In genomic region chr4:136911211-136911646, GRCm38 (mm10) we compare ENCODE assay signal across 14 mouse cellular contexts. TPM values are rescaled to one million over a fixed set of nuclear protein-coding genes. Genes with fewer than 3 reads are reported as not detected.
DNase-seq lines count a peak whose midpoint lies in the region; ATAC-seq and TF ChIP-seq lines count a peak whose summit lies in the region.
"Had no signal": no experiment of that assay in that cellular context is flagged by ENCODE, and none has a peak within 500 bp of the region (broad histone marks: within the 10 kb centered on the region; RNA-seq: fewer than 3 reads in every experiment).

No protein-coding gene starts in this region.

- no peak for TF ChIP-seq CTCF in brain, embryonic 14.5 days (IDR thresholded peaks at IDR 0.05; ENCODE audit: borderline replicate concordance, extremely low read depth, insufficient read depth, insufficient read length)
- no peak for TF ChIP-seq CTCF in midbrain, postnatal 0 days (IDR thresholded peaks at IDR 0.05)
- TF ChIP-seq CTCF in heart, adult 2 months (IDR thresholded peaks at IDR 0.05), result no peak

- H3K4me1 ChIP-seq in forebrain, embryonic 11.5 days (replicated peaks; ENCODE audit: control insufficient read depth, insufficient read depth, low read length), result peaks cover 10% of the 10 kb centered on the region
- H3K4me1 ChIP-seq in hindbrain, embryonic 15.5 days (replicated peaks), result peaks cover 28% of the 10 kb centered on the region
- H3K4me1 ChIP-seq in midbrain, postnatal 0 days (ENCODE audit: insufficient read depth, low read length), result peaks cover 4% of the 10 kb centered on the region; the same call in 1 of the 2 replicates
- H3K4me1 ChIP-seq in heart, adult 2 months (ENCODE audit: control insufficient read depth, insufficient read depth, low read length), result no peaks in the 10 kb centered on the region

- intact Hi-C loops in heart, adult 2 months (cut with DNase I), result no loop called here

- H3K79me2 ChIP-seq in heart, adult 2 months (replicated peaks; ENCODE audit: control insufficient read depth, insufficient read depth, low read length), result no peaks in the 10 kb centered on the region

- no peaks in the 10 kb centered on the region for H3K36me3 ChIP-seq in forebrain, embryonic 11.5 days (ENCODE audit: control insufficient read depth, insufficient read depth, low read length)
- no peaks in the 10 kb centered on the region for H3K36me3 ChIP-seq in hindbrain, embryonic 15.5 days
- H3K36me3 ChIP-seq in midbrain, postnatal 0 days (ENCODE audit: insufficient read depth, low read length), result no peaks in the 10 kb centered on the region
- no peaks in the 10 kb centered on the region for H3K36me3 ChIP-seq in heart, adult 2 months (ENCODE audit: control insufficient read depth, insufficient read depth, low read length)
- H3K36me3 ChIP-seq: kidney, embryonic 15.5 days; limb, embryonic 13.5 days had no signal

- H3K4me3 ChIP-seq in forebrain, embryonic 11.5 days (ENCODE audit: low read depth, low read length), result no peak overlapping the region
- no peak overlapping the region for H3K4me3 ChIP-seq in hindbrain, embryonic 15.5 days
- H3K4me3 ChIP-seq in midbrain, postnatal 0 days (ENCODE audit: low read depth, low read length), result no peak overlapping the region
- no peak overlapping the region for H3K4me3 ChIP-seq in heart, adult 2 months
- H3K4me3 ChIP-seq: kidney, embryonic 15.5 days; limb, embryonic 13.5 days had no signal

- WGBS in forebrain, embryonic 11.5 days, result under 1% methylated on average over 17 of the region's 17 CpGs
- 1% methylated on average over 17 of the region's 17 CpGs for WGBS in hindbrain, embryonic 15.5 days
- WGBS in midbrain, postnatal 0 days, result 3% methylated on average over 17 of the region's 17 CpGs
- WGBS in heart, adult 2 months, result 16% methylated on average over 17 of the region's 17 CpGs

- TF ChIP-seq EP300 in heart, adult 2 months (IDR thresholded peaks at IDR 0.05; ENCODE audit: insufficient read depth, low read depth, low read length), result no peak

- H3K27me3 ChIP-seq in forebrain, embryonic 11.5 days (ENCODE audit: control insufficient read depth, insufficient read depth, low read length), result peaks cover 9% of the 10 kb centered on the region
- H3K27me3 ChIP-seq in hindbrain, embryonic 15.5 days, result peaks cover 9% of the 10 kb centered on the region; the same call in 1 of the 2 replicates
- no peaks in the 10 kb centered on the region for H3K27me3 ChIP-seq in midbrain, postnatal 0 days (ENCODE audit: insufficient read depth, low read length)
- H3K27me3 ChIP-seq in heart, adult 2 months (ENCODE audit: control insufficient read depth, insufficient read depth, low read length), result peaks cover 3% of the 10 kb centered on the region; the same call in 1 of the 2 replicates

- H3K4me2 ChIP-seq in forebrain, embryonic 11.5 days (ENCODE audit: low read depth, low read length, severe bottlenecking), result peak overlapping the region; percentile 34; the same call in 1 of the 2 replicates
- H3K4me2 ChIP-seq in hindbrain, embryonic 15.5 days, result peak overlapping the region; percentile 34
- peak overlapping the region; percentile 18; the same call in 1 of the 2 replicates for H3K4me2 ChIP-seq in midbrain, postnatal 0 days (ENCODE audit: low read depth, low read length, poor library complexity, severe bottlenecking)
- H3K4me2 ChIP-seq: kidney, embryonic 15.5 days; limb, embryonic 13.5 days had no signal

- H3K9ac ChIP-seq in forebrain, embryonic 11.5 days (ENCODE audit: low read length), result no peak overlapping the region
- H3K9ac ChIP-seq in hindbrain, embryonic 15.5 days, result no peak overlapping the region
- H3K9ac ChIP-seq in midbrain, postnatal 0 days (replicated peaks; ENCODE audit: low read length, poor library complexity, severe bottlenecking), result no peak overlapping the region
- H3K9ac ChIP-seq in heart, adult 2 months (ENCODE audit: low read depth, low read length), result no peak overlapping the region
- H3K9ac ChIP-seq: kidney, embryonic 15.5 days; limb, embryonic 13.5 days had no signal

- no peak for TF ChIP-seq POLR2A in brain, embryonic 14.5 days (IDR thresholded peaks at IDR 0.05; ENCODE audit: borderline replicate concordance, extremely low read depth, insufficient read depth, insufficient read length, poor library complexity, severe bottlenecking)
- no peak for TF ChIP-seq POLR2A in heart, adult 2 months (IDR thresholded peaks at IDR 0.05; ENCODE audit: insufficient read depth, low read depth, low read length)

- DNase-seq in brain, embryonic 14.5 days (ENCODE audit: low read depth), result peak; percentile 81
- peak; percentile 72 for DNase-seq in forebrain, embryonic 11.5 days (ENCODE audit: low spot score)
- DNase-seq in midbrain, postnatal 0 days (ENCODE audit: low spot score), result no peak
- DNase-seq in layer of hippocampus, postnatal 14 days (ENCODE audit: low spot score in 2 of 2), result no peak
- no peak for DNase-seq in heart, adult 2 months
- DNase-seq in urinary bladder, adult 2 months (ENCODE audit: low spot score), result no peak
- DNase-seq in natural killer cell, adult 2 months (ENCODE audit: low spot score in 2 of 2), result no peak
- DNase-seq: B cell, adult 2 months; cerebellum, postnatal 36 days; lung, adult 2 months had no signal

- peak; percentile 69 for ATAC-seq in forebrain, embryonic 11.5 days (replicated peaks; ENCODE audit: low FRiP score)
- ATAC-seq in hindbrain, embryonic 15.5 days (ENCODE audit: low FRiP score, low read depth), result peak; percentile 19; the same call in 1 of the 2 replicates
- peak; percentile 34; the same call in 1 of the 2 replicates for ATAC-seq in midbrain, postnatal 0 days (ENCODE audit: low FRiP score)

- H3K27ac ChIP-seq in forebrain, embryonic 11.5 days (ENCODE audit: low read depth, low read length), result no peak overlapping the region
- H3K27ac ChIP-seq in hindbrain, embryonic 15.5 days (replicated peaks), result no peak overlapping the region
- no peak overlapping the region for H3K27ac ChIP-seq in midbrain, postnatal 0 days (ENCODE audit: low read depth, low read length)
- no peak overlapping the region for H3K27ac ChIP-seq in heart, adult 2 months
- H3K27ac ChIP-seq: kidney, embryonic 15.5 days; limb, embryonic 13.5 days had no signal

- H3K9me3 ChIP-seq in forebrain, embryonic 11.5 days (ENCODE audit: control insufficient read depth, low read length), result no peaks in the 10 kb centered on the region
- no peaks in the 10 kb centered on the region for H3K9me3 ChIP-seq in hindbrain, embryonic 15.5 days
- no peaks in the 10 kb centered on the region for H3K9me3 ChIP-seq in midbrain, postnatal 0 days (ENCODE audit: low read length)
- H3K9me3 ChIP-seq: kidney, embryonic 15.5 days; limb, embryonic 13.5 days had no signal

RNA-seq across cellular contexts. Expression of gene C1qa, which starts 12.6 kb away (rescaled TPM):
- polyA plus RNA-seq in brain, embryonic 14.5 days (2012; rRNA removed), result 14.2 and 14.9 TPM in 2 replicates
- 8.2 and 11.3 TPM in 2 replicates for polyA plus RNA-seq in forebrain, embryonic 11.5 days (2014; fragmentation: Nextera tagmentation; extraction: Ambion mirVana)
- 30.8 and 36.4 TPM in 2 replicates for polyA plus RNA-seq in hindbrain, embryonic 15.5 days (2015; fragmentation: Nextera tagmentation; extraction: Ambion mirVana)
- 48.5 and 48.8 TPM in 2 replicates for total RNA-seq in midbrain, postnatal 0 days (2014; rRNA removed)
- polyA plus RNA-seq in midbrain, postnatal 0 days (2015; fragmentation: Nextera tagmentation; extraction: Ambion mirVana), result 38.8 and 44.4 TPM in 2 replicates
- total RNA-seq in layer of hippocampus, postnatal 14 days (2021), result 10 to 100 TPM; 42.0 TPM
- total RNA-seq in heart, adult 2 months (2021), result 10 to 100 TPM; 49.3 to 51.0 TPM
- polyA plus RNA-seq in heart, adult 2 months (2012; rRNA removed), result 46.8 and 50.2 TPM in 2 replicates
- polyA plus RNA-seq in urinary bladder, adult 2 months (2012; rRNA removed), result 129 and 140 TPM in 2 replicates

RNA-seq across cellular contexts. Expression of gene C1qc, which starts 18.4 kb away (rescaled TPM):
- 18.3 and 19.5 TPM in 2 replicates for polyA plus RNA-seq in brain, embryonic 14.5 days (2012; rRNA removed)
- 10.0 and 10.7 TPM in 2 replicates for polyA plus RNA-seq in forebrain, embryonic 11.5 days (2014; fragmentation: Nextera tagmentation; extraction: Ambion mirVana)
- 24.2 and 33.1 TPM in 2 replicates for polyA plus RNA-seq in hindbrain, embryonic 15.5 days (2015; fragmentation: Nextera tagmentation; extraction: Ambion mirVana)
- total RNA-seq in midbrain, postnatal 0 days (2014; rRNA removed), result 62.7 and 79.7 TPM in 2 replicates
- 39.0 and 39.7 TPM in 2 replicates for polyA plus RNA-seq in midbrain, postnatal 0 days (2015; fragmentation: Nextera tagmentation; extraction: Ambion mirVana)
- total RNA-seq in layer of hippocampus, postnatal 14 days (2021), result 10 to 100 TPM; 42.6 to 43.2 TPM
- total RNA-seq in heart, adult 2 months (2021), result 10 to 100 TPM; 39.6 to 41.5 TPM
- polyA plus RNA-seq in heart, adult 2 months (2012; rRNA removed), result 57.0 and 63.2 TPM in 2 replicates
- 115 and 117 TPM in 2 replicates for polyA plus RNA-seq in urinary bladder, adult 2 months (2012; rRNA removed)

RNA-seq across cellular contexts. Expression of gene C1qb, which starts 25.2 kb away (rescaled TPM):
- 27.5 and 30.5 TPM in 2 replicates for polyA plus RNA-seq in brain, embryonic 14.5 days (2012; rRNA removed)
- 19.7 and 21.1 TPM in 2 replicates for polyA plus RNA-seq in forebrain, embryonic 11.5 days (2014; fragmentation: Nextera tagmentation; extraction: Ambion mirVana)
- polyA plus RNA-seq in hindbrain, embryonic 15.5 days (2015; fragmentation: Nextera tagmentation; extraction: Ambion mirVana), result 42.6 and 56.4 TPM in 2 replicates
- total RNA-seq in midbrain, postnatal 0 days (2014; rRNA removed), result 60.0 and 71.3 TPM in 2 replicates
- 64.3 and 72.3 TPM in 2 replicates for polyA plus RNA-seq in midbrain, postnatal 0 days (2015; fragmentation: Nextera tagmentation; extraction: Ambion mirVana)
- 10 to 100 TPM; 40.7 to 47.6 TPM for total RNA-seq in layer of hippocampus, postnatal 14 days (2021)
- 10 to 100 TPM; 52.8 to 54.8 TPM for total RNA-seq in heart, adult 2 months (2021)
- 70.8 and 74.0 TPM in 2 replicates for polyA plus RNA-seq in heart, adult 2 months (2012; rRNA removed)
- 160 and 175 TPM in 2 replicates for polyA plus RNA-seq in urinary bladder, adult 2 months (2012; rRNA removed)

RNA-seq across cellular contexts. Expression of gene Epha8, which starts 45.4 kb away (rescaled TPM):
- 28.5 and 33.9 TPM in 2 replicates for polyA plus RNA-seq in brain, embryonic 14.5 days (2012; rRNA removed)
- 0.72 and 0.77 TPM in 2 replicates for polyA plus RNA-seq in forebrain, embryonic 11.5 days (2014; fragmentation: Nextera tagmentation; extraction: Ambion mirVana)
- 13.9 and 16.5 TPM in 2 replicates for polyA plus RNA-seq in hindbrain, embryonic 15.5 days (2015; fragmentation: Nextera tagmentation; extraction: Ambion mirVana)
- 49.9 and 51.1 TPM in 2 replicates for total RNA-seq in midbrain, postnatal 0 days (2014; rRNA removed)
- 17.3 and 18.3 TPM in 2 replicates for polyA plus RNA-seq in midbrain, postnatal 0 days (2015; fragmentation: Nextera tagmentation; extraction: Ambion mirVana)
- total RNA-seq in layer of hippocampus, postnatal 14 days (2021), result 1 to 10 TPM; 5.7 to 7.5 TPM
- not detected for total RNA-seq in heart, adult 2 months (2021)
- polyA plus RNA-seq in heart, adult 2 months (2012; rRNA removed), result 0.08 TPM in 1 of 2 replicates, not detected in the other
- 0.03 and 0.07 TPM in 2 replicates for polyA plus RNA-seq in urinary bladder, adult 2 months (2012; rRNA removed)
- total RNA-seq: heart, postnatal 25 days had no signal

Comparison
In these comparisons a context has a peak if more than half of its experiments do, and no peak if none do; other contexts are left out.
1. DNase-seq: peak in brain, embryonic 14.5 days (single experiment) and forebrain, embryonic 11.5 days (single experiment); none in midbrain, postnatal 0 days (single experiment), layer of hippocampus, postnatal 14 days (0 of 2), heart, adult 2 months (0 of 2), urinary bladder, adult 2 months (single experiment) and natural killer cell, adult 2 months (0 of 2).
2. ATAC-seq: peak in every context shown above with its lines; median percentile 69 in forebrain, embryonic 11.5 days; 34 in midbrain, postnatal 0 days; 19 in hindbrain, embryonic 15.5 days.
3. Peak in every context shown above with its lines, with median percentiles within 50 percentile points of each other: H3K4me2 ChIP-seq.